Mouse (Mus musculus) adrenal gland, postnatal 25 days (tissue): Measurements from ENCODE around the gene Tmem30c. TPM values are rescaled to one million over a fixed set of nuclear protein-coding genes. Genes with fewer than 3 reads are reported as not detected.

Experiments used
- DNase-seq: peaks from one replicate; pipeline ENCODE4 v3.0.0; 2021; ENCODE audit warnings: mixed read lengths
- long read RNA-seq: library from polyadenylated mRNA; stranded (forward); transcript quantifications from one replicate; pipeline ENCODE4 v2.0.0, GENCODE M21; 2021
- total RNA-seq: library from RNA; stranded (reverse); gene quantifications from 2 replicates; pipeline ENCODE4 v1.2.3, GENCODE M21; 2021

Gene Tmem30c
- total RNA-seq = not detected in 2 replicates
- long read RNA-seq = 0 reads

- DNase-seq = no peak
These were observed at the start of gene Tmem30c for GRCm38 (mm10) chr16:57292765-57293164. Gene Tmem30c (minus strand): TSS chr16:57292865.

GRCm38 (mm10) chr16:57340613-57340898 lies 47.9 kb upstream of the Tmem30c start:
- DNase-seq = no peak

GRCm38 (mm10) chr16:57339765-57340612 lies 47.3 kb upstream of the Tmem30c start:
- DNase-seq = no peak

GRCm38 (mm10) chr16:57336770-57337423 lies 44.2 kb upstream of the Tmem30c start:
- no peak for DNase-seq

GRCm38 (mm10) chr16:57332301-57332700 lies 39.6 kb upstream of the Tmem30c start:
- no peak for DNase-seq

GRCm38 (mm10) chr16:57330111-57330510 lies 37.4 kb upstream of the Tmem30c start:
- no peak for DNase-seq

GRCm38 (mm10) chr16:57329028-57329427 lies 36.4 kb upstream of the Tmem30c start:
- DNase-seq = no peak

GRCm38 (mm10) chr16:57326996-57327395 lies 34.3 kb upstream of the Tmem30c start:
- no peak for DNase-seq

- no peak for DNase-seq
These were observed 26.8 kb upstream of the Tmem30c start for GRCm38 (mm10) chr16:57319284-57320124.

GRCm38 (mm10) chr16:57318637-57319125 lies 26.0 kb upstream of the Tmem30c start:
- DNase-seq = no peak

- DNase-seq = no peak
These were observed 25.4 kb upstream of the Tmem30c start for GRCm38 (mm10) chr16:57317882-57318636.

GRCm38 (mm10) chr16:57317127-57317526 lies 24.5 kb upstream of the Tmem30c start:
- no peak for DNase-seq

- DNase-seq = no peak
These were observed 22.4 kb upstream of the Tmem30c start for GRCm38 (mm10) chr16:57315026-57315425.

GRCm38 (mm10) chr16:57314236-57314635 lies 21.6 kb upstream of the Tmem30c start:
- DNase-seq = no peak

- no peak for DNase-seq
These were observed 20.8 kb upstream of the Tmem30c start for GRCm38 (mm10) chr16:57313487-57313886.

GRCm38 (mm10) chr16:57312130-57312529 lies 19.5 kb upstream of the Tmem30c start:
- DNase-seq = no peak

- no peak for DNase-seq
These were observed 12.8 kb upstream of the Tmem30c start for GRCm38 (mm10) chr16:57305463-57305862.

GRCm38 (mm10) chr16:57303716-57304115 lies 11.1 kb upstream of the Tmem30c start:
- DNase-seq = no peak

- no peak for DNase-seq
These were observed 10.4 kb upstream of the Tmem30c start for GRCm38 (mm10) chr16:57302792-57303698.

- no peak for DNase-seq
These were observed 8.9 kb upstream of the Tmem30c start for GRCm38 (mm10) chr16:57301512-57302115.
